Mouse (Mus musculus): ENCODE measurements around the gene Mfap1b. TPM values are rescaled to one million over a fixed set of nuclear protein-coding genes. Genes with fewer than 3 reads are reported as not detected.

The Mfap1b gene
- total RNA-seq, 2 experiments from 2014 or later: 29.3 to 31.7 TPM

GRCm38 (mm10) chr2:121434854-121435253, 39.0 kb downstream of the Mfap1b start:
- DNase-seq: no peak

DNA sequence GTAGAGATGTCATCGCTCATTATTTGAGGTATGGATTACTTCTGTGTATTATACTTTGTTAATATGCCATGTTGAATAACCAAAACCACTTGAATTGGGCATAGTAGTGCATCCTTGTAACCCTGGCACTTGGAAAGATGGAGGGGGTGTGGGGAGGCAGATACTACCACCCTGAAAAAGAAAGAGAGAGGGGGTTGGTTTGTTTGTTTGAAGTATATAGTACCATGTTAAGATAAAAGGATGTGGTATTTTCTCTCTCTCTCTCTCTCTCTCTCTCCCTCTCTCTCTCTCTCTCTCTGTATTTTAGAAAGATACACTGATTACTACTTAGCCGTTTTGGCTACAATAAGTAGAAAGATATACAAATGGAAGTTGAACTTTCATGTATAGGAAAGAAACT, 48.0 kb downstream of the Mfap1b start:
- DNase-seq: no peak

- no peak for DNase-seq
Observed at GRCm38 (mm10) chr2:121423166-121423565, 50.7 kb downstream of the Mfap1b start.

GRCm38 (mm10) chr2:121418476-121418875, 55.4 kb downstream of the Mfap1b start:
- no peak for DNase-seq

DNA sequence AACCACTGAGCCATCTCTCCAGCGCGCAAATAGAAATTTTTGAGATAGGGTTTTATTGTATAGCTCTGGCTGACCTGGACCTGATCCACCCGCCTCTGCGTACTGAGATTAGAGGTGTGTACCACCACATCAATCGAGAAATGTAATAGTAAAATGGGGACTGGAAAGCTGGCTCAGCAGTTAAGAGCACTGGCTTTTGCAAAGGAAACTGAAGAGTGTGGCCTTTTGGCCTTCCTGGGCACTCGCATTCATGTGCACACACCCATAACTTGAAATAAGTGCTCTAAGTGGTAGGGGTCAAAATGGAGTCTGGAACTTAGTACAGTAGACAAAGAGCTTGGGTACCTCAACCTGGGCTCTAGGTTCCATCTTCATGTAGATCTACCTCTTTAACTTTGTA, 57.5 kb downstream of the Mfap1b start:
- DNase-seq: no peak

GRCm38 (mm10) chr2:121415591-121415990, 58.3 kb downstream of the Mfap1b start:
- DNase-seq: no peak

DNA sequence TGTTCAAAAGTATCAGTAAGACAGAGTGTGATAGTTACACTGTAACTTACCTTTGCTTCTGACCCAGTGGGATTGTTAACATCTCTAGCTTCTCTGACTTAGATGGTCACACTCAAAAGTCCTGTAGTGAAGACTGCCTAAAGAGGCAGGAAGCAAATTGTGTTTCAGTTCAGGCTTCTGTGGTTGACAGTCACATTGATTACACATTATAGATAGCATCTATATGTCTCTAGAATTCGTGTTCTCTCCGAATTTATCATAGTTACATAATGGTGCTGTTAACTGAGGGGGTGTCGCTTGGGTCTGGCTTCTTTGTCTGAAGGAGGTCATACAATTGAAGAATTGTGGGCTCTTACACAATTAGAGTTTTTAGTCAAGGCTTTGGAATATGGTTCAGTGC, 58.8 kb downstream of the Mfap1b start:
- DNase-seq: no peak

- DNase-seq: peak in 1 of 2 experiments; percentile 57
Observed at GRCm38 (mm10) chr2:121414139-121414685, 59.7 kb downstream of the Mfap1b start.

DNA sequence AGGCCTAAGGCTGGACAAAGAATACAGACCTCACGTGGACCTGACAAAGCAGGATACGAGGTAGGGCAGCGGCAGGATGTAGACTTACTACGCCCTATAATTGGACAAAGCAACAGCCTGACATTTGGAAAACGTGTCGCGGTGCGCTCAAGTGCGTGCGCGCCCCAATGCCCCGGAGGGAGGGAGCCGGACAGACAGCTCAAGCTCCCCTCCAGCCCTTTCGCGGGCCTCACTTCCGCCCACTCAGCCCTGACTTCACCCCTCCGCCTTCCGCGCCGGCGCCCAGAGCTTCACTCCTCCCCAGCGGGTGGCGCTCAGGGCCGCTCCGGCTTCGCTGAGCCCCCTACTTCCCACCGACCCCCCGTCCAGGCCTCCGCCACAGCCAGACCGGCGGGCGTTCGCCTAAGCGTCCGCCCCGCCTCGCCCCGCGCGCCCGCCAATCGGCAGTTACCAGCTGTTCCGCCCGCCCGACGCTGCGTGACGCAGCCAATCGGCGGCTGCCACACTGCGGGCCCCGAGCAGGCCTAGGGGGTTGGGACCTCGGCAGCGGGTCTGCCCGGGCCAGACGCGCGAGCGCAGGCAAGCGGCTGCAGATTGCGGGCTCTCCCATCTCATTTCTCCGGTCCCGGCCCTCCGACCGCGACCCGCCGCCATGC, 60.4 kb downstream of the Mfap1b start, which contains the start of the genes Pdia3 and Catsper2:
TSS of gene Pdia3 (plus strand) at position 389 of the 656 bp plus-strand sequence.
TSS of gene Catsper2 (minus strand) at position 406 of the 656 bp plus-strand sequence.
- DNase-seq: peak; percentile 95 to 99

GRCm38 (mm10) chr2:121412843-121413386, 61.0 kb downstream of the Mfap1b start:
- peak in 1 of 2 experiments; percentile 28 for DNase-seq

Small RNA genes within 50 kb of the gene (microRNA-seq; reads per million reads assigned to microRNA genes)
- gene Gm22953: 0 reads per million in 2 experiments

Other genes starting within 250 kb of the Mfap1b start
- gene Trp53bp1, start 202.7 kb downstream of the Mfap1b start, total RNA-seq (2021): 10 to 100 TPM; 28.1 to 28.4 TPM
- gene Map1a, start 184.5 kb downstream of the Mfap1b start, total RNA-seq (2021): 1 to 10 TPM; 3.5 to 3.8 TPM
- 10 to 100 TPM; 87.5 to 93.6 TPM for gene Ppip5k1, start 118.7 kb downstream of the Mfap1b start, total RNA-seq (2021)
- 1 to 10 TPM; 1.2 to 2.7 TPM for gene Ckmt1, start 116.4 kb downstream of the Mfap1b start, total RNA-seq (2021)
- gene Strc, start 86.9 kb downstream of the Mfap1b start, total RNA-seq (2021): not detected
- 100 to 1,000 TPM; 113 to 144 TPM for gene Pdia3, start 60.3 kb downstream of the Mfap1b start, total RNA-seq (2021)
- gene Catsper2, start 60.3 kb downstream of the Mfap1b start, total RNA-seq (2021): 1 to 10 TPM; 3.1 to 4.4 TPM
- under 1 TPM in 1 of 2 experiments, not detected in 1; 0.57 TPM for gene Ell3, start 29.8 kb downstream of the Mfap1b start, total RNA-seq (2021)
- gene Serf2, start 24.9 kb downstream of the Mfap1b start, total RNA-seq (2021): 100 to 1,000 TPM; 366 to 459 TPM
- gene Hypk, start 20.8 kb downstream of the Mfap1b start, total RNA-seq (2021): 10 to 100 TPM; 17.8 to 23.7 TPM
- not detected for gene Serinc4, start 17.3 kb downstream of the Mfap1b start, total RNA-seq (2021)
- gene Mfap1a, start 32.6 kb upstream of the Mfap1b start, total RNA-seq (2021): 10 to 100 TPM; 31.7 to 39.0 TPM
- 1 to 10 TPM; 2.9 to 3.5 TPM for gene Wdr76, start 32.7 kb upstream of the Mfap1b start, total RNA-seq (2021)

Measured in heart, adult 18-20 months (tissue).